Comparison of ENCODE assay signal across 20 mouse cellular contexts in genomic region chr10:62517511-62517910, GRCm38 (mm10). TPM values are rescaled to one million over a fixed set of nuclear protein-coding genes. Genes with fewer than 3 reads are reported as not detected.
DNase-seq lines count a peak whose midpoint lies in the region; ATAC-seq and TF ChIP-seq lines count a peak whose summit lies in the region.
"Had no signal": no experiment of that assay in that cellular context is flagged by ENCODE, and none has a peak within 500 bp of the region (broad histone marks: within the 10 kb centered on the region; RNA-seq: fewer than 3 reads in every experiment).

No protein-coding gene starts in this region.

- H3K27ac ChIP-seq in heart, embryonic 10.5 days: no peak overlapping the region
- no peak overlapping the region for H3K27ac ChIP-seq in thymus, adult 2 months (ENCODE audit: control insufficient read depth, insufficient read depth, low read length)
- H3K27ac ChIP-seq: embryonic facial prominence, embryonic 12.5 days; forebrain, embryonic 15.5 days; heart, embryonic 15.5 days; hindbrain, embryonic 10.5 days; hindbrain, embryonic 14.5 days had no signal

- no peaks in the 10 kb centered on the region for H3K9me3 ChIP-seq in heart, embryonic 10.5 days
- H3K9me3 ChIP-seq: embryonic facial prominence, embryonic 12.5 days; forebrain, embryonic 15.5 days; heart, embryonic 15.5 days; hindbrain, embryonic 10.5 days had no signal

- no peak overlapping the region for H3K4me3 ChIP-seq in heart, embryonic 10.5 days
- H3K4me3 ChIP-seq in thymus, adult 2 months (ENCODE audit: control insufficient read depth, insufficient read depth, low read length): no peak overlapping the region
- H3K4me3 ChIP-seq: embryonic facial prominence, embryonic 12.5 days; forebrain, embryonic 15.5 days; heart, embryonic 15.5 days; hindbrain, embryonic 10.5 days had no signal

- no peaks in the 10 kb centered on the region for H3K27me3 ChIP-seq in heart, embryonic 10.5 days (ENCODE audit: insufficient read depth, poor library complexity, severe bottlenecking)
- no peaks in the 10 kb centered on the region for H3K27me3 ChIP-seq in thymus, adult 2 months (ENCODE audit: control insufficient read depth, insufficient read depth, low read length)
- H3K27me3 ChIP-seq: CH12.LX; embryonic facial prominence, embryonic 12.5 days; forebrain, embryonic 15.5 days; heart, embryonic 15.5 days had no signal

- ATAC-seq in granulocyte monocyte progenitor cell, adult 5-6 weeks (replicated peaks; ENCODE audit: poor library complexity, severe bottlenecking): peak; percentile 88
- no peak for ATAC-seq in cerebellum, adult (ENCODE audit: insufficient number of reproducible peaks, low FRiP score, low TSS enrichment)
- ATAC-seq: forebrain, embryonic 15.5 days had no signal

- no peak for TF ChIP-seq CTCF in thymus, adult 2 months (IDR thresholded peaks at IDR 0.05; ENCODE audit: borderline replicate concordance, control insufficient read depth, extremely low read depth, insufficient read depth, low read length, poor library complexity)

- no peak for TF ChIP-seq POLR2A in thymus, adult 2 months (IDR thresholded peaks at IDR 0.05; ENCODE audit: control insufficient read depth, extremely low read depth, insufficient read depth, low read length, poor library complexity)

- peak; percentile 93 for DNase-seq in heart, adult 11 months
- DNase-seq in heart, embryonic 10.5 days (ENCODE audit: low spot score): no peak
- peak; percentile 10 for DNase-seq in lung, postnatal 25 days (ENCODE audit: low spot score)
- no peak for DNase-seq in lung, adult 18-20 months
- no peak for DNase-seq in thymus, adult 2 months
- DNase-seq: adrenal gland, adult 2 months; adrenal gland, postnatal 36 days; cerebellum, adult 11 months; cerebellum, adult 8-10 months; cerebellum, postnatal 14 days; gastrocnemius, postnatal 14 days; heart, postnatal 14 days had no signal

- H3K36me3 ChIP-seq in heart, embryonic 10.5 days: no peaks in the 10 kb centered on the region
- H3K36me3 ChIP-seq in thymus, adult 2 months (ENCODE audit: control insufficient read depth, insufficient read depth, low read length): no peaks in the 10 kb centered on the region
- H3K36me3 ChIP-seq: embryonic facial prominence, embryonic 12.5 days; forebrain, embryonic 15.5 days; heart, embryonic 15.5 days; hindbrain, embryonic 10.5 days had no signal

- WGBS in heart, embryonic 10.5 days: 82% methylated on average over 6 of the region's 6 CpGs
- 86% methylated on average over 6 of the region's 6 CpGs for WGBS in thymus, adult 2 months

- H3K4me1 ChIP-seq in heart, embryonic 10.5 days: peaks cover 9% of the 10 kb centered on the region
- H3K4me1 ChIP-seq in thymus, adult 2 months (replicated peaks; ENCODE audit: control insufficient read depth, insufficient read depth, low read length): no peaks in the 10 kb centered on the region
- H3K4me1 ChIP-seq: embryonic facial prominence, embryonic 12.5 days; forebrain, embryonic 15.5 days; heart, embryonic 15.5 days; hindbrain, embryonic 10.5 days had no signal

RNA-seq across cellular contexts. Expression of gene Srgn, which starts 9.7 kb away (rescaled TPM):
- polyA plus RNA-seq in heart, embryonic 10.5 days (2016; fragmentation: Nextera tagmentation; extraction: Ambion mirVana): 3.7 and 4.1 TPM in 2 replicates
- 2,018 and 2,531 TPM in 2 replicates for total RNA-seq in granulocyte monocyte progenitor cell, adult 5-6 weeks (2014; fragmentation: Nextera tagmentation)
- 2,281 and 2,967 TPM in 2 replicates for total RNA-seq in granulocyte monocyte progenitor cell, adult 5-6 weeks (2017)
- 94.3 and 107 TPM in 2 replicates for polyA plus RNA-seq in thymus, adult 2 months (2012; rRNA removed)

RNA-seq across cellular contexts. Expression of gene Vps26a, which starts 30.9 kb away (rescaled TPM):
- polyA plus RNA-seq in heart, embryonic 10.5 days (2016; fragmentation: Nextera tagmentation; extraction: Ambion mirVana): 72.3 and 79.3 TPM in 2 replicates
- total RNA-seq in granulocyte monocyte progenitor cell, adult 5-6 weeks (2014; fragmentation: Nextera tagmentation): 59.0 and 64.1 TPM in 2 replicates
- total RNA-seq in granulocyte monocyte progenitor cell, adult 5-6 weeks (2017): 69.8 and 92.6 TPM in 2 replicates
- polyA plus RNA-seq in thymus, adult 2 months (2012; rRNA removed): 9.3 and 11.4 TPM in 2 replicates

Comparison
In these comparisons a context has a peak if more than half of its experiments do, and no peak if none do; other contexts are left out.
1. DNase-seq: peak in heart, adult 11 months (single experiment) and lung, postnatal 25 days (single experiment); none in heart, embryonic 10.5 days (single experiment), lung, adult 18-20 months (0 of 2) and thymus, adult 2 months (single experiment).
2. RNA of gene Srgn, which starts 9.7 kb away (polyA plus RNA-seq): 94.3 to 107 TPM in thymus, adult 2 months; 3.7 to 4.1 TPM in heart, embryonic 10.5 days; every median in the first group is over 10 times any median in the second.